Mouse (Mus musculus): ENCODE results near the gene Ttc23. TPM values are rescaled to one million over a fixed set of nuclear protein-coding genes. Genes with fewer than 3 reads are reported as not detected.

Ttc23 gene
- 1 to 10 TPM; 6.6 to 7.9 (median 7.3) TPM for total RNA-seq (2022)

DNA sequence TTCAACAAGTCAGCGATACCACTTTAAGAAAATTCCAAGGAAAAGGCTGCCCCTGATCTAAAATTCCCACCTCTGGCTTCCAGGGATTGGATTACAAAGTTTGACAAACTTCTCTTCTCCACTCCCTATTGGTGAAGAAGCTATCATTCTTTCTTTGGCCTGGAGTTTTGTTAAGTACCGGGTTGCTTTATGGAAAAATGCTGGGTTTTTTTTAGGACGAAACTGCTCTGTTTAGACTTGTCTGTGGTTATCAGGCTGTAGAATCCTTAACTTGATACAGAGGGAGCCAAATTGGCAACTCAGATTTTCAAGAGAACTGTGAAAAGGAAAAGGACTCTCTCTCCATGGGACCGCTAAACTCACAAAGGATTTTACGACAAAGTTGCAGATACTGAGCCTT is at the start of gene Ttc23:
Gene Ttc23 (plus strand): TSS at position 134 of the 400 bp plus-strand sequence.
- no peak for DNase-seq (ENCODE audit: low spot score in 2 of 2)

DNA sequence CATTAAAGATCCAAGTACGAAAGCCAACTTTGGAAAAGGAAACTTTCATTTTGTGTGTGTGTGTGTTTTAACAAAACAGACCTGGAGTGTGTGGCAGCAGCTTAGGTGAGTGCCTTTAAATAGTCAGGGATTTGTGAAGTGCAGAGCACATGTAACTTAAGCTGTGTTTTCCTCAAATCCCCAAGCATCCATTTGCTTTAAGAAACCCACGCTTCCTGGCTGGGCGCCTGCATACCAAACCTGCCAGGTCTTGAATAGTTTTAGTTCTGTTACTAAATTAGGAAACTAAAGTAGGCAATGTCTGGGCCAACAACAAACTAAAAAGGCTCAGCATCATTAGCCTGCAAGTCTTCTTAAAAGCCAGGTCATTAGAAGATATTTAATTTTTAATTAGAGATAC is 49.2 kb upstream of the Ttc23 start:
- DNase-seq (ENCODE audit: low spot score in 2 of 2): peak; percentile 59 to 72

DNA sequence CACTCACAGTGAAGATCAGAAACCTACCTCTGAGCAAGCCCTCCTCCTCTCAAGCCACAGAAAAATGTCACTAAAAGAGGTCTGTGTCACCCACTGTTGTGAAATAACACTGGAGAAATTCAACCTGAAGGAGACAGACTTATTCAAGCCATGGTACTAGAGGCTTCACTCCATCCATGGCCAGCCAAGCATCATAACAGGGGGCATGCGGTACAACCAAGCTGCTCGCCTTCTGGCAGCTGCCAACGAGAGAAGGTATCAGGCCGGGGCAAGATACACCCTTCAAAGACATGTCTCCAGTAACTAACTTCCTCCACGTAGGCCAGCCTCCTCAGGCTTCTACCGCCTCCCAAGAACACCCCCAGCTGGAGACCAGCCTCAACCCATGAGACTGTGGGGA is 42.1 kb upstream of the Ttc23 start:
- no peak for DNase-seq (ENCODE audit: low spot score in 2 of 2)

DNA sequence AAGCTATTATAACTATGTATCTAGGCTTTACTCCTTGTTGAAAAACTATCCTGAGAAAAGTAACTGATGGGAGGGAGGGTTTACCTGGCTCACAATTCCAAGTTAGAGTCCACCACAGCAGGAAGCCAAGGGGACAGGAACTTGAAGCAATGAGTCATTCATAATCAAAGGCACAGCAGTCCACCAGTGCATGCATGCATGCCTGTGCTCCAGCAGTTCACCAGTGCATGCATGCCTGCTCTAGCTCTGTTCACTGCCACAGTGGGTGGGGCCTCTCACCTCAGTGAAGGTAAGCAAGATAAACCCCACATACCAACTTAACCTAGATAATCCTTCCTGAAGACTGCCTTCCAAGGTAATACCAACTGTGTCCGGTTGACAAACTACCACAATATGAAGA is 41.0 kb upstream of the Ttc23 start:
- DNase-seq (ENCODE audit: low spot score in 2 of 2): no peak

DNA sequence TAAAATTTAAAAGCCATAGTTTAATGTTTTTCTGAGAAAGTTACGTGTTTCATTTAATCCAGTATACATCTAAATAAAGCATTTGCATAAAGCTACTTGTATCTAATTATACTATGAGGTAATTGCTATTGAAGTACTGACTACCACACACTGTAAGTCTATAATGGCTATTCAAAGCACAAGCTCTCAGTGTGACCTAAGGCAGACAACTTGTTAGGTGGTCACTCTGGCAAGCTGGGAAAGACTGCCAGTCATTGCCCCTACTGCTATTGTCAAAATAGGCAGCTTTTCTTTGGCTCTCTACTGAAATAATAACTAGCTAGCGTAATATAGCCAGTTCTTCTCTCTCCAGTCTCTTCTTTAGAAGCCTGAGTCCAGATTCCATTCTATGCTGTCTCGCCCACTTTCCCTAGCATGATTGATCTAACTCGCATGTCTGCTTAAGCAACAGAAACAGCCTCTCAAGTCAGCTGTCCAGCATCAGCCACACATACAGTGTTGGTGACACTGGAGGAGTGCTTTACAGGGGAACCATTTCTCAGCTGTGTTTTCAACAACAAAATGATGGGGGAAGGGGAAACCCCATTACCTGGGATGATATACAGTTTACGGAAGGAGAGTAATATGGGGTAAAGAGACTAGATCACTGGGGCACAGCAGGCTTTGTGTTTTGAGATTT is 39.4 kb upstream of the Ttc23 start:
- no peak for DNase-seq (ENCODE audit: low spot score in 2 of 2)

DNA sequence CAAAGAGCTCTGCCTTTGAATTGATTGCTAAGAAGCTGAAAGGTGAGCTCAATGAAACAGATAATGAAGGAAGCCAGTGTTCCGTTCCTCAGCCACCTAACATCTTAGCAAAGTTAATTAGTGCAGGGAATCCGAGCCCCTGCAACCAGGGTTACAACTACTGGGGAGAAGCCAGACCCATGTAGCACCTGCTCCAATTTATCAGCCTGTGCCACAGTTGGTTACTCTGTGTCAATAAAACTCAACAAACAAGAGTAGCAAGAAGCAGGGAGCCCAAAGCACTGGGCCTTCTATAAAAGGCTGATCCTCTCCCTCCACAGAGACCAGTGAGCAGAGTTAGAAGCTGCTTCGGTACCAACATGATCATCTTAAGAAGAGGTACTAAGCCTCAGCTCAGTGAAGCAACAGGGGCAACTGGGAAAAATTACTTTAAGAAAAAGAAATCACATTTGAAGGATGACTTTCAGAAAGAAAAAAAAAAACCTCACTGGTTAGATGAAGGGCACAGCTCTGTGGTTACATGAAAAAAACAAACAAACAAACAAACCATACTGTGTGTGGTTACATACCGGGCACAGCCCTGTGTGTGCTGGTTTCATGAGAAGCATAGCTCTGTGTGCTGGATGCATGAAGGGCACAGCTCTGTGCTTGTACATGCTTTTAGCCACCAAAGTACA is 38.7 kb upstream of the Ttc23 start:
- DNase-seq (ENCODE audit: low spot score in 2 of 2): no peak

DNA sequence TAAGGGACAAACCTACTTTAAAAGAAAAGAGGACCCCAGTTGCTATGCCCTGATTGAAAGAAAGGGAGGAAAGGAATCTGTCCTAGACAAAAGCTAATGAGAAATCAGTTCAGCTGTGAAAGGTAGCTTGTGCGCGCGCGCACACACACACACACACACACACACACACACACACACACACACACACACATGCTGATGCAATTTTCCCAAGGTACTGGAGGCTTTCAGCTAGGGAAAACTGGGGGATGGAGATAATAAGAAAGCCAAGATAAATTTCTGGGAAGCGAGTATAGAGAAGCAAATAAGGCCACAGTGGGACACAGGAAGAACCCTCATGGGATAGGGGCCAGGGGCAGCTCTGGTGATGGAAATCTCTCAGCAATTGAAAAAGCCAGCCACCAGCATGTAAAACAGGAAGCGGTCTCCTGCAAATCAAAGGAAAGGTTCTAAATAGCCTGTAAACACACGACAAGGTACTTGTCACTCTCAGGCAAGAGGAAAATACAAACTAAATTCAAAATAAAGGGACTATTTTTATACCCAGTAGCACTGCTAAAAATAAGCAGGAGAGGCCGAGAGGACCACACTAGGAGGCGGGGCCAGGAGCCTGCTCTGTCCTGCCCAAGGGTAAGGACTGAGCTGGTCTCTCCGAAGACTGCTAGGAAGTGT is 33.3 kb upstream of the Ttc23 start:
- no peak for DNase-seq (ENCODE audit: low spot score in 2 of 2)

DNA sequence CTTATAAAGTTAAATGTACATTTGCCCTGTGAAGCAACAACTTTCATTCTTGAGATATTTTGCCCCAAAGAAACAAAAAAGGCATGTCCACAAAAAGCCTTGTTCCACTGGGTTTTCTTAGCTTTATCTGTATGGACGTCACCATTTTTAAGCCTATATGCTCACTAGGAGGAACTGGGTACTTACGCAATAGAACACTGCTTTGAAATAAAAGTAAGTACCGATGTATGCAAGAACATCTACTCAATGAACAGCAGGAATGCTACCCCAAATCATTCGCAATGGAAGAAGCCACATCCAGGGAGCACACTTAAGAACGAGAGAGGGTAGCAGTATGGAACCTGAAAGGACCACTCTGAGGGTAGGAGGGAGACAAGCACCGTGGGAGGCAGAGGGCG is 32.7 kb upstream of the Ttc23 start:
- no peak for DNase-seq (ENCODE audit: low spot score in 2 of 2)

DNA sequence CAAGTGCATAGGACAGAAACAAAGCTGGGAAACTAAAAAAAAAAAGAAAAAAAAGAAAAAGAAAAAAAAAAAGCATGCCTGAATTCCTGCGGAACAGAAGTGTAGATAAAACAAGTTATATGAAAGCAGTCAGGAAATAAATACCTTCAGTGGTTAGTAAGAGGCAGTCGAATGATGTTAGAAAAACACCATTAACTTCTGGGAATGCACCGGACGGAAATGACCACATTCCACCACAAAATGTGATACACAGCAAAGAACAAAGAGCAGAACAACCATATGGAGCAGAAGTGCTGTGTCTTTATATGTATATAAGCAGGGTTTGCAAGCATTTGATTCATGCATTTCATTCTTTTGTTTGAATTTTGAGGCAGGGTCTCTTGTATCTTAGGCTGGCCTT is 30.3 kb upstream of the Ttc23 start:
- DNase-seq (ENCODE audit: low spot score in 2 of 2): no peak

DNA sequence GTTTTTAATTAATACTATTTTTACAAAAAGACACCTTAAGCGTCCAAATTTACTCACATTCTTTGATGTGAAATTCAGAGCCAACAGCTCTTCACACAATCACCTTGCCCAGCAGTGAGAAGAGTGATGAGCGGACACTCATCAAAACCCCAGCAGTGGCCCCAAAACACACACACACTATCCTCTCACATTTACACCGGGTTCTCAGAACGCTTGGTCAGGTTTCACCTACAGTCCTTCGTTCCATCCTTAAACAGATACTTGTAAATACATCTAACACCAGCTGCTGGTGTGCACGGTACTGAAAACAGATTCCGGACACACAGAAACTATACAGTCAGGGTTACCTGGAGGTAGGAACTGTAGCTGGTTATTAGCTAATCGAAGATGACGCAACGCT is 29.6 kb upstream of the Ttc23 start:
- DNase-seq (ENCODE audit: low spot score in 2 of 2): no peak

DNA sequence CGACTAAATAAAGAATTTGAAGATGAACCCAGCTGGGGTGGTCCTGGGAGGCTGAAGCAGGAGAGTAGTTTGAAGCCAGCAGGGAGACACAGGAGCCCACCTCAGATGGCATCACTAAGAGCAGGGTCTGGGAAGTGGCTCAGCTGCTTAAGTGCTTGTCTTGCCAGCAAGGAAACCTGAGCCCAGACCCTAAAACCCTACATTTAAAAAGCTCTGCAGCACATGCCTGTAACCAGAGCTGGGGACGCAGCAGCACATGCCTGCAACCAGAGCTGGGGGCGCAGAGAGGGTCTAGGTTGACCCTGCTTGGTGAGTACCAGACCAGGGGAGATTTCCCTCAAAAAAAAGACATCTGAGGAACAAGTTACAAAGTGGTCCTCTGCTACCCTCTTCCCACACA is 28.9 kb upstream of the Ttc23 start:
- no peak for DNase-seq (ENCODE audit: low spot score in 2 of 2)

DNA sequence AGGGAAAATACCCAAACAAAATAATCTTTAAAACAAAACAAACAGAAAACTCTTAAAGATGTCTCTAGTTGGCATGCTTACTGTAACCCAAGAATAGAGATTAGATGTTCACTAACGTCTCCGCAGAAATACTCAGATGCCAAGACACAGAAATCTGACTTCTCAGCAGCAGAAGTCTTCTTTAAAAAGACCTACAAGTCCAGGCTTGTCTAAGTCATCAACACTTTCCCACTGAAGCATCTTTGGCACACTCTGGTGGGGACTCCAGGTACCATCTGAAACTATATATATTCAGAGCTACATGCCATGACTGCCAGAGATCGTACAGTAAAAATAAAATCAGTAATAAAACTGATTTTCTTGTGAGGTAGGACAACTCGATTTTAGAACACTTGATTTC is 27.4 kb upstream of the Ttc23 start:
- no peak for DNase-seq (ENCODE audit: low spot score in 2 of 2)

DNA sequence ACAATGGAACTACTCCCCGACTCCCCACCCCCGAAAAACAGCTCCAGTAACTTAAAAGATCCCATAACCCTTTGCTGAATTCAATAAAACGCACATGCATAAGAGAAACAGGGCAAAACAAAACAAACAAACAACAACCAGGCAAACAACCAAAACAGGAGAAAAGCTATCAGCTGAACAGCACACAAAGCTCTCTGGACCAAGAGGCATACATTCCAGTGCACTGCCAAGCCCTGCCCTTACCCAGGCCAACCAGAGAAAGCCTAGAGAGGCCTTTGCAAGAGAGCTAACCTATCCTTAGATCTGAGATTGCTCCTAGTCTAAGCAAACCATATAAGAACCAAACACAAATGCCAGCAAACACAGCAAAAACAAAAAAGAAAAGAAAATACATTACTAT is 25.1 kb upstream of the Ttc23 start:
- no peak for DNase-seq (ENCODE audit: low spot score in 2 of 2)

DNA sequence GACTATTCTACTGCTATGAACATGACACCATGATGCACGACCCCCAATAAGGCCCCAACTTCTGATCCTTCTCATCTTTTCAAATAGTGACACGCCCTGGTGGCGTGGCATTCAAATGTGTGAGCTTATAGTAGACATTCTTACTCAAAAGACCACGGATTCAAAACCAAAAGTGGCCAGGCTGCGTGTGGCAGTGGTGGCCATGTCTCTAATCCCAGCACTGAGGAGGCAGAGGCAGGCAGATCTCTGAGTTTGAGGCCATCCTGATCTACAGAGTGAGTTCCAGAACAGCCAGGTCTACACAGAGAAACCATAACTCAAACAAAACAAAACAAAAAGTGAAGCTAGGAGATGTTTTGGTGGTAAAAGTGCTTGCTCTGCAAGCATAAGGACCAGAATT is 20.5 kb upstream of the Ttc23 start:
- DNase-seq (ENCODE audit: low spot score in 2 of 2): no peak

DNA sequence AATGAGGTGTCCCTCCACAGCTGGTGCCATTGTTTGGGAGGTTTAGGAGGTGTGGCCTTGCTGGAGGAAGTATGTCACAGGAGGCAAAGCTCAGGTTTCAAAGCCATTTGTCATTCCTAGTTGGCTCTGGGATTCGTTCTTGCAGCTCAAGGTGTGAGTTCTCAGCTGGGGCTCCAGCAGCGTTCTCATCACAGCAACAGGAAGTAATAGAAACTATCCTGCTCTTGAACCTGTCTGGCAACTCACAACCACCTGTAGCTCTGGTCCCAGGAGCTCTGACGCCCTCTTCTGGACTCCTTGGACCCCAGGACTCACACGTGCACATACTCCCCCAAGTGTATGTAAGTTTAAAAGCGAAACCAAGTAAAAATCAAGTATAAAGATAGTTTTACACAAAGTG is 17.5 kb upstream of the Ttc23 start:
- no peak for DNase-seq (ENCODE audit: low spot score in 2 of 2)

DNA sequence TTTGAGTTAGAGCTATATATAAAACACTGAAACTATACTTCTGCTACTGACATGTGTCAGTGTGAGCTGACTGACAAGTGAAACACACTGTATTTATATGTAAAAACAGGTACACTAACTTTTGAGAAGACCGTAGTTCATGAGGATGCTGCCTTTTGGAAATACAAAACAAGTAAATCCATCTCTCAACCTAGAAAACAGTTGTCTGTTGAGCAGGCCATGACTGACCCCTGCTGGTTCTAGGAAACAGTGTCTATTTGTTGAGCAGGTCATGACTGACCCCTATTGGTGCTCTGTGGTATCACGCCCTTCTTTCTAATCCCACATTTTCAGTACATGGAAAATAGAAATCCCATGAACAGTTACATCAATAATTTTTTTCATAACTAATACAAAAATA is 16.4 kb upstream of the Ttc23 start:
- DNase-seq (ENCODE audit: low spot score in 2 of 2): peak; percentile 66 to 89

DNA sequence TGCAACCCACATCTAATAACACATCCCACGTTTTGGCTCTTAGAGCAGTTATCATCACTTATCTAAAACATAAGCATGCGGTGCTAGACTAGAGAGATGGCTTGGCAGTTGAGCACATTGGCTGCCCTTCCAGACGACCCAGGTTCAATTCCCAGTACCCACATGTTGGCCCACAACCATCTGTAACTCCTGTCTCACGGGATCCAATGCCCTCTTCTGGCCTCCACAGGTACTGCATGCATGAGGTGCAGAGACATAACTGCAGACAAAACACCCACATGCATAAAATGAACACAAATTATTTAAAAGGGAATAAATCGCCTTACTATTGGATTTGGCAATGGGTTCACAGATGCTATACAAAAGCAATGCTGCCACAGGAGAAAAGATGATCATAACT is 14.8 kb upstream of the Ttc23 start:
- DNase-seq (ENCODE audit: low spot score in 2 of 2): no peak

DNA sequence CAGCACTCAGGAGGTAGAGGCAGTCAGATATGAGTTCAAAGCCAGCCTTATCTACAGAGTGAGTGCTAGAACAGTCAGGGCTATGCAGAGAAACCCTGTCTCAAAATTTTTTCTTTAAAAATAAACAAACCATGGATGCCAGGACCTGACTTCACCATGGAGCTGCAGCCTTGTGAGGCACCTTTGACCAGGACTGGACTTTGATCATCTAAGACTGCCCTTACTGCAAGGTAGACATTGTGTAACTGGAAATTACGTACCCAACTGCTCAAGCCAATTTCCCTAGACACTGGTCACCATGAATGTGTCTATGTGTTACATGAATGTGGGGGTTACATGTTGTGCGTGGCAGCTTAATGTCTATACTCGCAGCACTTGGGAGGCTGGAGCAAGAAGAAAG is 13.0 kb upstream of the Ttc23 start:
- no peak for DNase-seq (ENCODE audit: low spot score in 2 of 2)

DNA sequence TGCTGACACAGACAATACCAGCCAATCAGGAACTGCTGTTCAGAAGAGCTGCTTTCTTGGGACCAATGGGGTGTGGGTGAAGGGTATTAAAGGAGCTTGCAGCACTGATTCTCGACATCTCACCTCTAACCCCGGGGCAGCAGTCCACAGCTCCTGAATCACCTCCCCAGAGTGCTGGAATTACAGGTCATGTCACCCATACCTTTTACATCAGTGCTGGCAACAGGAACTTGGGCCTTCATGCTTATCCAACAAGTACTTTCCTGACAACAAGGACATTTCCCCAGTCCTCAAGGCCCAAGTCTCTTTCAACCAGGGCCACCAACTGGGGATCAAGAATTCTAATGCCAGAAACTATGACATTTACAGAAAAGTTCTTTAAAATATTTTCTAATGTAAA is 11.0 kb upstream of the Ttc23 start:
- no peak for DNase-seq (ENCODE audit: low spot score in 2 of 2)

DNA sequence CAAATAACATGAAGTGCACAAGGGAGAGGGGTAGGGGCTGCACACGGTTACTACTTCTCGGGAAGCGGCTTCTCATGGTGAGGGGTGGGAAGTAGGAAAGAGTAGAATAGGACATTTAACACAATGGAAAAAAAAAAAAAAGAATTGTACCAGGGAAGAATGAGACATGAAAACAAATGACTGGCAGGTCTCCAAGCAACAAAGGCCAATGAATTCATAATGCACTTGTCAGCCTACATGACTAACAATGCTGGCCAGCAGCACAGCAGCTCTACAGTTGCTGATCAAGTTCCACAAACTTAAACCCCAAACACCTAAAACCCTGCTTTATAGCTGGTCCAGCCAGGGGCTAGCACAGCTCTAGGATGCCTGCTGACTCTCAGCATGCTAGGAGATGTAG is 8.2 kb upstream of the Ttc23 start:
- peak in 1 of 2 experiments; percentile 28 for DNase-seq (ENCODE audit: low spot score in 2 of 2)

DNA sequence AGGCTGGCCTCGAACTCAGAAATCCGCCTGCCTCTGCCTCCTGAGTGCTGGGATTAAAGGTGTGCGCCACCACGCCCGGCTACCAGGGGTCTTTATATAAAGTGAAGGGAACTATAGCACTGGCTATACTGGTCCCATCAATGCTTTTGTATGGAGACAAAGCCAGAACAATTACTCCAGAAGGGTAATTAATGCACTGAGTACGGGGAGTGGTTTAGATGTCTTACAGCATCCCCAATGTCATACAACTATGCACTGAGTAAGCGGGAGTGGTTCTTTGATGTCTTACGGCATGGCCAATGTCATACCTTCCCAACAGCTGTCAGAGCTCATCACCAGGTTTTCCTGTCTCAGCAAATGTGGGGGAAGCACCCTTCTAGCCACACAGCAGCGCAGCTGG is 4.3 kb upstream of the Ttc23 start:
- DNase-seq (ENCODE audit: low spot score in 2 of 2): no peak

DNA sequence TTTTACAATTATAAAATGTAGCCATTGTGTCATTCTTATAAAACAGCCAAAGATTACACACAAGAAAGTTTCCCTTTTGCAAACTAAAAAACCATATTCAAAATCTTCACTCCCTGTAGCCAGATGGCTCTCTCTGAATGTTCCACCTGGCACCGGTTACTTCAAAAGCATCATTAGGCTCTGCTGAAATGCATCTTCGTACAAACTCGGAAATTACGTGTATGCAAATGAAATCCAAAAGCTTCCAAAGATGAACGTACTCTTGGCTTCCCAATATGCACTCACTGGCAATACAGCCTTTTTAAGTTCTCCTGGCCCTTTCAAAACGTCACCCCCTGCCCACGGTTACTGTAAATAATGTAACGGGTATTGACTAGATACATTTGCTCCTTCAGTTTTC is 2.9 kb upstream of the Ttc23 start:
- DNase-seq (ENCODE audit: low spot score in 2 of 2): no peak

Measured in layer of hippocampus, adult 8-10 months (tissue).